Mouse (Mus musculus) limb, embryonic 14.5 days (tissue): ENCODE results near the gene Idh3b. TPM values are rescaled to one million over a fixed set of nuclear protein-coding genes. Genes with fewer than 3 reads are reported as not detected.

Experiments
- ATAC-seq: fragments of 200-750 bp; cut with Nextera tagmentation; 2 replicates; pipeline ENCODE4 v1.8.0; 2017; ENCODE audit warnings: low read depth, moderate number of reproducible peaks, moderate TSS enrichment; ENCODE audit not compliant: low FRiP score
- DNase-seq: peaks from one replicate; pipeline ENCODE4 v3.0.0-alpha.2; 2015; ENCODE audit warnings: low spot score
- H3K27ac ChIP-seq: fragments of 300-500 bp; sonication (generic); replicated peaks from 2 replicates; pipeline ENCODE4 v1.5.1; 2014; ENCODE audit warnings: low read depth, mild to moderate bottlenecking, low read length, moderate library complexity, mixed read lengths
- H3K27me3 ChIP-seq: fragments of 300-500 bp; sonication (generic); 2 replicates; pipeline ENCODE4 v1.6.1; 2014; ENCODE audit warnings: low read length, mixed read lengths; ENCODE audit not compliant: control insufficient read depth, insufficient read depth
- H3K36me3 ChIP-seq: fragments of 300-500 bp; sonication (generic); 2 replicates; pipeline ENCODE4 v1.6.1; 2014; ENCODE audit warnings: mild to moderate bottlenecking, low read length, moderate library complexity, mixed read lengths; ENCODE audit not compliant: control insufficient read depth, insufficient read depth
- H3K4me1 ChIP-seq: fragments of 300-500 bp; sonication (generic); 2 replicates; pipeline ENCODE4 v1.6.1; 2014; ENCODE audit warnings: antibody characterized with exemption, low read length, mixed read lengths; ENCODE audit not compliant: control insufficient read depth, insufficient read depth
- H3K4me2 ChIP-seq: fragments of 300-500 bp; sonication (generic); replicated peaks from 2 replicates; pipeline ENCODE4 v1.6.1; 2014; ENCODE audit warnings: low read depth, mild to moderate bottlenecking, low read length, moderate library complexity; ENCODE audit not compliant: severe bottlenecking
- H3K4me3 ChIP-seq: fragments of 300-500 bp; sonication (generic); replicated peaks from 2 replicates; pipeline ENCODE4 v1.5.1; 2014; ENCODE audit warnings: low read length
- H3K9ac ChIP-seq: fragments of 300-500 bp; sonication (generic); 2 replicates; pipeline ENCODE4 v1.6.1; 2014; ENCODE audit warnings: mild to moderate bottlenecking, low read depth, low read length, moderate library complexity; ENCODE audit not compliant: severe bottlenecking
- H3K9me3 ChIP-seq: fragments of 300-500 bp; sonication (generic); 2 replicates; pipeline ENCODE4 v1.6.1; 2016; ENCODE audit warnings: low read length; ENCODE audit not compliant: control insufficient read depth
- POLR2A ChIP-seq: fragments of 200-500 bp; IDR thresholded peaks from 2 replicates; pipeline ENCODE4 v1.8.0; 2012; ENCODE audit warnings: inconsistent platforms, mild to moderate bottlenecking, moderate library complexity, borderline replicate concordance; ENCODE audit not compliant: insufficient read depth, insufficient read length; ENCODE audit errors: extremely low read depth
- WGBS: fragments of 180-500 bp; shearing (Covaris S2); extraction: QIAGEN DNeasy Blood & Tissue Kit; methylation state at CpG from one replicate; pipeline ENCODE4 v1.1.7; 2014; 5-methylcytosine and 5-hydroxymethylcytosine counted together
- polyA plus RNA-seq, 2 experiments: library from polyadenylated mRNA; depleted of rRNA in 1 of 2; stranded (reverse) in 1 of 2; unstranded in 1 of 2; fragments of >200 nt; fragmentation: Nextera tagmentation in 1 of 2; extraction: Ambion mirVana in 1 of 2; gene quantifications; 2 replicates each; pipeline versions ENCODE4 v1.2.1 to v1.2.3; 2012 to 2014

Idh3b gene
- polyA plus RNA-seq, 2 experiments = 164 to 193 TPM

DNA sequence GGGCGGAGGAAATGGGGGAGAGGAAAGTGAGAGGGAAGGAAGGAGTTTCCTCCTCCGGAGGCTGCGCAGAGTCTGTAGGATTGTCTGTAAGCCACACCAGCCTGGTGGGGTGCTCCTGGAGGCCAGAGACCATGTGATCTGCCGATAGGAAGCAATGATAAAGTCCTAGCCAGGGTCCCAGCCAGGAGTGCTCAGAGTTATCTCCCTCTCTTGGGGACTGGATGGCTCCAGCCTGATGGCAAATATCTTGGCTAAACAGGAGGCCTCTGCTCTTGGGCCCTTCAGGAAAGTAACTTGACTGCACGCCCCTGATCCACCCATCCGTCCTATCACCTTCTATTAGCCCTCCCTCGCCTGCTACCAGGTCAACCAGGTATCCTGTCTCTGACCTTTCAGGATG, 36.1 kb downstream of the Idh3b start:
- H3K9me3 ChIP-seq = no peaks in the 10 kb centered on the region
- H3K4me3 ChIP-seq = no peak overlapping the region
- no peak overlapping the region for H3K9ac ChIP-seq
- no peaks in the 10 kb centered on the region for H3K27me3 ChIP-seq
- no peak for ATAC-seq
- no peak for DNase-seq
- TF ChIP-seq POLR2A = no peak
- no peak overlapping the region for H3K4me2 ChIP-seq
- 77% methylated on average over 7 of the region's 7 CpGs for WGBS
- no peaks in the 10 kb centered on the region for H3K4me1 ChIP-seq
- H3K36me3 ChIP-seq = no peaks in the 10 kb centered on the region
- H3K27ac ChIP-seq = no peak overlapping the region

DNA sequence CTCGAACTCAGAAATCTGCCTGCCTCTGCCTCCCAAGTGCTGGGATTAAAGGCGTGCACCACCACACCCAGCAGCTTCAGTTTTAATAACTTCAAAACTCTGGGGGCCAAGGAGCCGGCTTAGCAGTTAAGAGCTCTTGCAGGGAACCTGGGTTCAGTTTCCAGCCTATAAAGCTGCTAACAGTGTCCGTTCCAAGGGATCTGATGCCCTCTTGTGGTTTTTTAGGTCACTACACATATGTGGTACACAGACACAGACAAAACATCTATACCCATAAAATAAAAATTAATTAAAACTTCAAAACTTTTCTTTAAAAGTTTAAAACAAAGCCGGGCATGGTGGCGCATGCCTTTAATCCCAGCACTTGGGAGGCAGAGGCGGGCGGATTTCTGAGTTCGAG, 37.4 kb downstream of the Idh3b start:
- Histone ChIP-seq H3K36me3 (no peaks in the 10 kb centered on the region), H3K9me3 (no peaks in the 10 kb centered on the region), H3K4me1 (no peaks in the 10 kb centered on the region), H3K4me2 (no peak overlapping the region), H3K9ac (no peak overlapping the region), H3K4me3 (no peak overlapping the region), H3K27me3 (no peaks in the 10 kb centered on the region), H3K27ac (no peak overlapping the region)
- TF ChIP-seq POLR2A = no peak
- 55% methylated on average over 9 of the region's 9 CpGs for WGBS
- DNase-seq = no peak
- ATAC-seq = no peak

Other genes with a start within 250 kb of the Idh3b start
- gene Tgm6, start 172.1 kb downstream of the Idh3b start, polyA plus RNA-seq (2012; rRNA removed) = 0.05 and 0.10 TPM in 2 replicates
- 0.07 TPM in 1 of 2 replicates, not detected in the other for gene Tgm6, start 172.1 kb downstream of the Idh3b start, polyA plus RNA-seq (2014; fragmentation: Nextera tagmentation; extraction: Ambion mirVana)
- gene Snrpb, start 105.1 kb downstream of the Idh3b start, polyA plus RNA-seq (2012; rRNA removed) = 423 and 497 TPM in 2 replicates
- 578 and 606 TPM in 2 replicates for gene Snrpb, start 105.1 kb downstream of the Idh3b start, polyA plus RNA-seq (2014; fragmentation: Nextera tagmentation; extraction: Ambion mirVana)
- gene Tmc2, start 89.4 kb downstream of the Idh3b start, polyA plus RNA-seq (2012; rRNA removed) = 0.04 TPM in 2 replicates
- not detected in 2 replicates for gene Tmc2, start 89.4 kb downstream of the Idh3b start, polyA plus RNA-seq (2014; fragmentation: Nextera tagmentation; extraction: Ambion mirVana)
- 319 and 357 TPM in 2 replicates for gene Nop56, start 10.1 kb downstream of the Idh3b start, polyA plus RNA-seq (2012; rRNA removed)
- 253 and 255 TPM in 2 replicates for gene Nop56, start 10.1 kb downstream of the Idh3b start, polyA plus RNA-seq (2014; fragmentation: Nextera tagmentation; extraction: Ambion mirVana)
- gene Ebf4, start 10.6 kb upstream of the Idh3b start, polyA plus RNA-seq (2012; rRNA removed) = 27.4 and 37.7 TPM in 2 replicates
- gene Ebf4, start 10.6 kb upstream of the Idh3b start, polyA plus RNA-seq (2014; fragmentation: Nextera tagmentation; extraction: Ambion mirVana) = 5.7 and 6.1 TPM in 2 replicates
- gene Cpxm1, start 113.0 kb upstream of the Idh3b start, polyA plus RNA-seq (2012; rRNA removed) = 112 and 129 TPM in 2 replicates
- gene Cpxm1, start 113.0 kb upstream of the Idh3b start, polyA plus RNA-seq (2014; fragmentation: Nextera tagmentation; extraction: Ambion mirVana) = 108 and 125 TPM in 2 replicates
- not detected in 2 replicates for gene Gm28372, start 120.7 kb upstream of the Idh3b start, polyA plus RNA-seq (2012; rRNA removed)
- gene Gm28372, start 120.7 kb upstream of the Idh3b start, polyA plus RNA-seq (2014; fragmentation: Nextera tagmentation; extraction: Ambion mirVana) = not detected in 2 replicates
- not detected in 2 replicates for gene 1700020A23Rik, start 120.7 kb upstream of the Idh3b start, polyA plus RNA-seq (2012; rRNA removed)
- not detected in 2 replicates for gene 1700020A23Rik, start 120.7 kb upstream of the Idh3b start, polyA plus RNA-seq (2014; fragmentation: Nextera tagmentation; extraction: Ambion mirVana)
- not detected in 2 replicates for gene Tmem239, start 121.9 kb upstream of the Idh3b start, polyA plus RNA-seq (2012; rRNA removed)
- not detected in 2 replicates for gene Tmem239, start 121.9 kb upstream of the Idh3b start, polyA plus RNA-seq (2014; fragmentation: Nextera tagmentation; extraction: Ambion mirVana)
- gene Vps16, start 139.8 kb upstream of the Idh3b start, polyA plus RNA-seq (2012; rRNA removed) = 148 and 170 TPM in 2 replicates
- gene Vps16, start 139.8 kb upstream of the Idh3b start, polyA plus RNA-seq (2014; fragmentation: Nextera tagmentation; extraction: Ambion mirVana) = 67.0 and 82.3 TPM in 2 replicates
- gene Pced1a, start 140.2 kb upstream of the Idh3b start, polyA plus RNA-seq (2012; rRNA removed) = 57.5 and 64.1 TPM in 2 replicates
- 13.0 and 13.2 TPM in 2 replicates for gene Pced1a, start 140.2 kb upstream of the Idh3b start, polyA plus RNA-seq (2014; fragmentation: Nextera tagmentation; extraction: Ambion mirVana)
- gene Ptpra, start 165.7 kb upstream of the Idh3b start, polyA plus RNA-seq (2012; rRNA removed) = 81.7 and 94.9 TPM in 2 replicates
- gene Ptpra, start 165.7 kb upstream of the Idh3b start, polyA plus RNA-seq (2014; fragmentation: Nextera tagmentation; extraction: Ambion mirVana) = 118 and 124 TPM in 2 replicates